Mouse (Mus musculus) T-helper 17 cell (primary cell): Measurements from ENCODE around the gene Mitf.

Source experiments
- in situ Hi-C, 2 experiments: fragments of 300-600 bp; cut with MboI, MseI; formaldehyde crosslinking; loops; 1 replicate in 1 of 2; 2 replicates in 1 of 2; pipeline ENCODE4 v1.15.1; 2025; ENCODE audit warnings: high pct_unique_total_duplicates in 2 of 2

The Mitf gene

GRCm38 (mm10) chr6:97937897-97938614, 131.2 kb downstream of the Mitf start:
- in situ Hi-C loops, result no loop called here

GRCm38 (mm10) chr6:97940916-97941315, 134.1 kb downstream of the Mitf start:
- in situ Hi-C loops, result no loop called here

- in situ Hi-C loops, result no loop called here
These were observed 143.4 kb downstream of the Mitf start for GRCm38 (mm10) chr6:97950033-97950881.

- in situ Hi-C loops, result no loop called here
These were observed 144.0 kb downstream of the Mitf start for GRCm38 (mm10) chr6:97950882-97951245.

GRCm38 (mm10) chr6:97951711-97952110, 144.9 kb downstream of the Mitf start:
- in situ Hi-C loops, result no loop called here

- in situ Hi-C loops, result no loop called here
These were observed 146.0 kb downstream of the Mitf start for GRCm38 (mm10) chr6:97952845-97953244.

- in situ Hi-C loops, result no loop called here
These were observed 149.3 kb downstream of the Mitf start for GRCm38 (mm10) chr6:97956121-97956520.

- in situ Hi-C loops, result no loop called here
These were observed 149.8 kb downstream of the Mitf start for GRCm38 (mm10) chr6:97956636-97957035.

GRCm38 (mm10) chr6:97958276-97958675, 151.4 kb downstream of the Mitf start:
- in situ Hi-C loops, result no loop called here

GRCm38 (mm10) chr6:97961776-97962175, 154.9 kb downstream of the Mitf start:
- in situ Hi-C loops, result loop anchor here in 1 of 2 experiments (10.0 kb wide), 1 partner anchor 1303 kb away; no protein-coding TSS in a partner anchor

- in situ Hi-C loops, result loop anchor here in 1 of 2 experiments (10.0 kb wide), 1 partner anchor 1302 kb away; no protein-coding TSS in a partner anchor
These were observed 155.5 kb downstream of the Mitf start for GRCm38 (mm10) chr6:97962311-97962710.

GRCm38 (mm10) chr6:97964750-97965149, 157.9 kb downstream of the Mitf start:
- in situ Hi-C loops, result loop anchor here in 1 of 2 experiments (10.0 kb wide), 1 partner anchor 1300 kb away; no protein-coding TSS in a partner anchor

GRCm38 (mm10) chr6:97981668-97982067, 174.8 kb downstream of the Mitf start:
- in situ Hi-C loops, result no loop called here

- in situ Hi-C loops, result no loop called here
These were observed 178.8 kb downstream of the Mitf start for GRCm38 (mm10) chr6:97985658-97986057.

- in situ Hi-C loops, result no loop called here
These were observed 179.6 kb downstream of the Mitf start for GRCm38 (mm10) chr6:97986417-97986816.

GRCm38 (mm10) chr6:97993507-97993906, 186.7 kb downstream of the Mitf start:
- in situ Hi-C loops, result no loop called here

- in situ Hi-C loops, result no loop called here
These were observed 188.9 kb downstream of the Mitf start for GRCm38 (mm10) chr6:97995606-97996307.

GRCm38 (mm10) chr6:98001551-98001950, 194.7 kb downstream of the Mitf start:
- in situ Hi-C loops, result loop anchor here (5.0 kb wide), 1 partner anchor 244 kb away; no protein-coding TSS in a partner anchor

- in situ Hi-C loops, result loop anchor here (5.0 kb wide), 1 partner anchor 246 kb away; no protein-coding TSS in a partner anchor
These were observed 196.3 kb downstream of the Mitf start for GRCm38 (mm10) chr6:98003114-98003513.

GRCm38 (mm10) chr6:98005566-98005965, 198.7 kb downstream of the Mitf start:
- in situ Hi-C loops, result no loop called here

- in situ Hi-C loops, result no loop called here
These were observed 208.2 kb downstream of the Mitf start for GRCm38 (mm10) chr6:98015066-98015465.

- in situ Hi-C loops, result no loop called here
These were observed 209.0 kb downstream of the Mitf start for GRCm38 (mm10) chr6:98015819-98016218.
